ENCODE assay signal across 10 mouse cellular contexts in the genomic region with DNA sequence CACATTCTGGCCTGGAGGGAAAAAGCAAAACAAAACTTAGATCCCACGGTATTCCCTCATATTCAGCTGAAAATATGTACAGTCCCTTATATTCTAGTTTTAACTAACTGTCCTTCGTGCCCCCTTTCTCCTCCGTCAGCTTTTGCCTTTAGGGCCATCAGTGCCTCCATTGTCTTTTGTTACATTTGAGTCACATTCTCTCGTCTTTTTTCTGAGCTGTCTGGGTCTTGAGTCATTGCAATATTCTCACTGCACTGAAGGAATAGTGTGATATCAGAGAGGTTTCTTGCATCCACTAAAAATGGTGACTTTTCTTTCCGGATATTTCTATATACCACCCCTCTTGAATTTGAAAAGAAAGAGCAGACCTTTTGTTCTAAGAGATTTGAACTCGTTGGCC. TPM values are rescaled to one million over a fixed set of nuclear protein-coding genes. Genes with fewer than 3 reads are reported as not detected.
DNase-seq lines count a peak whose midpoint lies in the region; ATAC-seq and TF ChIP-seq lines count a peak whose summit lies in the region.
"Had no signal": no experiment of that assay in that cellular context is flagged by ENCODE, and none has a peak within 500 bp of the region (broad histone marks: within the 10 kb centered on the region; RNA-seq: fewer than 3 reads in every experiment).

No protein-coding gene starts in this region.

- no peak overlapping the region for H3K4me2 ChIP-seq in heart, embryonic 12.5 days
- H3K4me2 ChIP-seq in CH12.LX (ENCODE audit: insufficient read depth, low read depth, poor library complexity, severe bottlenecking): peak overlapping the region; percentile 79
- peak overlapping the region; percentile 70; the same call in 1 of the 2 replicates for H3K4me2 ChIP-seq in forebrain, embryonic 15.5 days (replicated peaks)

- in situ Hi-C loops in CH12.LX (cut with MboI; ENCODE audit: low pct_ligation_motif_present, low pct_unique_long_range_greater_than_20kb, low sequenced_read_pairs): loop anchor here (5.0 kb wide), 1 partner anchor 44 kb away; no protein-coding TSS in a partner anchor

- ATAC-seq in heart, embryonic 12.5 days (ENCODE audit: insufficient number of reproducible peaks, low FRiP score): no peak
- no peak for ATAC-seq in forebrain, embryonic 15.5 days (replicated peaks)

- H3K4me3 ChIP-seq in heart, embryonic 12.5 days: no peak overlapping the region
- peak overlapping the region in 2 of 3 experiments; percentile 84 to 93 for H3K4me3 ChIP-seq in CH12.LX (replicated peaks in 1 of 3; ENCODE audit: low read depth in 2 of 3, low read length in 2 of 3, poor library complexity in 1 of 3)
- no peak overlapping the region for H3K4me3 ChIP-seq in forebrain, embryonic 15.5 days
- H3K4me3 ChIP-seq in midbrain, embryonic 10.5 days: peak overlapping the region; percentile 89

- intact Hi-C loops in heart, postnatal 10 days (cut with DNase I): loop anchor here (5.0 kb wide), 3 partner anchors 46 to 191 kb away; a partner anchor contains a TSS

- no peak for TF ChIP-seq RAD21 in CH12.LX (IDR thresholded peaks at IDR 0.05; ENCODE audit: low read depth, low read length)

- DNase-seq in heart, postnatal 10 days: no peak
- no peak for DNase-seq in CH12.LX (ENCODE audit: extremely low read depth)
- no peak for DNase-seq in midbrain, embryonic 10.5 days (ENCODE audit: low spot score)
- no peak for DNase-seq in embryo, embryonic 10 days (ENCODE audit: low spot score)
- DNase-seq in urinary bladder, postnatal 14 days (ENCODE audit: low spot score): no peak
- no peak for DNase-seq in right cerebral cortex, postnatal 25 days

- WGBS in heart, embryonic 12.5 days: 68% methylated on average over 6 of the region's 6 CpGs
- WGBS in forebrain, embryonic 15.5 days: 29% methylated on average over 6 of the region's 6 CpGs
- WGBS in midbrain, embryonic 10.5 days: 52% methylated on average over 6 of the region's 6 CpGs

- no peaks in the 10 kb centered on the region for H3K36me3 ChIP-seq in heart, embryonic 12.5 days
- H3K36me3 ChIP-seq in CH12.LX (replicated peaks in 1 of 2; ENCODE audit: control insufficient read depth in 1 of 2, insufficient read depth in 1 of 2, low read length in 1 of 2): no peaks in the 10 kb centered on the region
- H3K36me3 ChIP-seq in forebrain, embryonic 15.5 days: no peaks in the 10 kb centered on the region
- H3K36me3 ChIP-seq in midbrain, embryonic 10.5 days: no peaks in the 10 kb centered on the region

- H3K4me1 ChIP-seq in heart, embryonic 12.5 days (replicated peaks): peaks cover 46% of the 10 kb centered on the region
- peaks cover 6 to 40% of the 10 kb centered on the region in 2 experiments for H3K4me1 ChIP-seq in CH12.LX (ENCODE audit: control insufficient read depth in 1 of 2, insufficient read depth in 2 of 2)
- peaks cover 50% of the 10 kb centered on the region for H3K4me1 ChIP-seq in forebrain, embryonic 15.5 days
- H3K4me1 ChIP-seq in midbrain, embryonic 10.5 days: peaks cover 52% of the 10 kb centered on the region

- TF ChIP-seq EP300 in CH12.LX (IDR thresholded peaks at IDR 0.05; ENCODE audit: low read length): no peak

- no peak for TF ChIP-seq POLR2A in CH12.LX (IDR thresholded peaks at IDR 0.05; ENCODE audit: low read depth, low read length)

- H3K79me2 ChIP-seq in CH12.LX (replicated peaks; ENCODE audit: control insufficient read depth, extremely low read depth, insufficient read depth, poor library complexity, severe bottlenecking): peaks cover 34% of the 10 kb centered on the region

- dilution Hi-C loops in CH12.LX (cut with MboI; ENCODE audit: extremely low pct_ligation_motif_present, extremely low pct_unique_long_range_greater_than_20kb, low sequenced_read_pairs): no loop called here

- H3K27ac ChIP-seq in heart, embryonic 12.5 days (ENCODE audit: poor library complexity, severe bottlenecking): peak overlapping the region; percentile 99
- H3K27ac ChIP-seq in CH12.LX (ENCODE audit: insufficient read depth, low read depth): no peak overlapping the region
- 0 out of 2 replicates have a peak overlapping the region, but pooled peaks have one; percentile 15 for H3K27ac ChIP-seq in forebrain, embryonic 15.5 days (replicated peaks)
- H3K27ac ChIP-seq in midbrain, embryonic 10.5 days (replicated peaks): peak overlapping the region; percentile 99

- H3K9ac ChIP-seq in heart, embryonic 12.5 days: no peak overlapping the region
- peak overlapping the region; percentile 82; the same call in 1 of the 2 replicates for H3K9ac ChIP-seq in CH12.LX (ENCODE audit: insufficient read depth, low read depth)
- H3K9ac ChIP-seq in forebrain, embryonic 15.5 days (replicated peaks): no peak overlapping the region; the same call in 1 of the 2 replicates

- H3K27me3 ChIP-seq in heart, embryonic 12.5 days (replicated peaks): no peaks in the 10 kb centered on the region
- no peaks in the 10 kb centered on the region for H3K27me3 ChIP-seq in CH12.LX (replicated peaks)
- no peaks in the 10 kb centered on the region for H3K27me3 ChIP-seq in forebrain, embryonic 15.5 days
- peaks cover 15% of the 10 kb centered on the region for H3K27me3 ChIP-seq in midbrain, embryonic 10.5 days (ENCODE audit: low read depth, poor library complexity, severe bottlenecking)

- no peaks in the 10 kb centered on the region for H3K9me3 ChIP-seq in heart, embryonic 12.5 days (replicated peaks)
- H3K9me3 ChIP-seq in CH12.LX (replicated peaks; ENCODE audit: low read length): no peaks in the 10 kb centered on the region
- no peaks in the 10 kb centered on the region for H3K9me3 ChIP-seq in forebrain, embryonic 15.5 days
- no peaks in the 10 kb centered on the region for H3K9me3 ChIP-seq in midbrain, embryonic 10.5 days (replicated peaks)

- TF ChIP-seq CTCF in CH12.LX (conservative IDR thresholded peaks at IDR 0.05 in 1 of 2, IDR thresholded peaks at IDR 0.05 in 1 of 2; ENCODE audit: low read depth in 2 of 2, low read length in 2 of 2): no peak

TF ChIP-seq in CH12.LX, 34 proteins besides CTCF, POLR2A, EP300 and RAD21:
- no peak for TF ChIP-seq POLR2AphosphoS2 (IDR thresholded peaks at IDR 0.05; ENCODE audit: low read depth, low read length)
- TF ChIP-seq PAX5 (IDR thresholded peaks at IDR 0.05; ENCODE audit: low read length): no peak
- no peak for TF ChIP-seq TCF12 (IDR thresholded peaks at IDR 0.05; ENCODE audit: low read depth, low read length)
- no peak for TF ChIP-seq USF2 (conservative IDR thresholded peaks at IDR 0.05; ENCODE audit: low read depth, low read length)
- TF ChIP-seq E2F4 (IDR thresholded peaks at IDR 0.05; ENCODE audit: insufficient replicate concordance, low read depth, low read length): no peak
- TF ChIP-seq SIN3A (IDR thresholded peaks at IDR 0.05; ENCODE audit: low read length): no peak; the same call in 1 of the 2 replicates
- TF ChIP-seq ZMIZ1 (IDR thresholded peaks at IDR 0.05; ENCODE audit: low read depth, low read length): no peak
- TF ChIP-seq ZC3H11A (IDR thresholded peaks at IDR 0.05; ENCODE audit: low read depth, low read length): no peak
- TF ChIP-seq ETS1 (conservative IDR thresholded peaks at IDR 0.05; ENCODE audit: low read depth, low read length): no peak
- no peak for TF ChIP-seq RCOR1 (conservative IDR thresholded peaks at IDR 0.05; ENCODE audit: low read depth, low read length)
- no peak for TF ChIP-seq JUN (IDR thresholded peaks at IDR 0.05; ENCODE audit: insufficient read depth, low read depth, low read length)

RNA-seq across cellular contexts. Expression of a gene that starts 0.6 kb away (rescaled TPM):
- polyA plus RNA-seq in heart, embryonic 12.5 days (2016; fragmentation: Nextera tagmentation; extraction: Ambion mirVana): 53.9 and 58.0 TPM in 2 replicates
- total RNA-seq in heart, postnatal 10 days (2021): 100 to 1,000 TPM in 1 of 2 experiments, 10 to 100 TPM in 1; 83.2 to 115 TPM
- total RNA-seq in CH12.LX (2012; rRNA removed): 26.2 and 32.6 TPM in 2 replicates
- 46.7 and 47.9 TPM in 2 replicates for total RNA-seq in CH12.LX (2014; rRNA removed)
- polyA plus RNA-seq in CH12.LX (2012; ENCODE audit: insufficient read length, low read depth): 29.8 and 30.1 TPM in 2 replicates
- 23.4 and 24.7 TPM in 2 replicates for polyA plus RNA-seq in forebrain, embryonic 15.5 days (2015; fragmentation: Nextera tagmentation; extraction: Ambion mirVana)
- polyA plus RNA-seq in midbrain, embryonic 10.5 days (2016; fragmentation: Nextera tagmentation; extraction: Ambion mirVana): 38.1 and 38.7 TPM in 2 replicates

RNA-seq across cellular contexts. Expression of a gene that starts 18.8 kb away (rescaled TPM):
- polyA plus RNA-seq in heart, embryonic 12.5 days (2016; fragmentation: Nextera tagmentation; extraction: Ambion mirVana): not detected in 2 replicates
- total RNA-seq in heart, postnatal 10 days (2021): not detected
- total RNA-seq in CH12.LX (2012; rRNA removed): 0.80 and 1.6 TPM in 2 replicates
- total RNA-seq in CH12.LX (2014; rRNA removed): 1.7 and 2.6 TPM in 2 replicates
- 1.4 and 1.9 TPM in 2 replicates for polyA plus RNA-seq in CH12.LX (2012; ENCODE audit: insufficient read length, low read depth)
- polyA plus RNA-seq in forebrain, embryonic 15.5 days (2015; fragmentation: Nextera tagmentation; extraction: Ambion mirVana): not detected in 2 replicates
- polyA plus RNA-seq in midbrain, embryonic 10.5 days (2016; fragmentation: Nextera tagmentation; extraction: Ambion mirVana): not detected in 2 replicates
- total RNA-seq: gastrocnemius, adult 18-20 months; liver, adult 2 months had no signal
- polyA plus RNA-seq: liver, adult 2 months had no signal

Comparison
In these comparisons a context has a peak if more than half of its experiments do, and no peak if none do; other contexts are left out.
1. H3K4me3 ChIP-seq: peak in CH12.LX (2 of 3) and midbrain, embryonic 10.5 days (single experiment); none in heart, embryonic 12.5 days (single experiment) and forebrain, embryonic 15.5 days (single experiment).